Mouse (Mus musculus) erythroblast, embryonic 14.5 days (primary cell): ENCODE measurements around the gene Nudt6.

ENCODE experiments used
- GATA1 ChIP-seq: IDR thresholded peaks from 2 replicates; pipeline ENCODE4 v1.6.1; 2012; ENCODE audit warnings: low read length, inconsistent platforms, mixed read lengths
- TAL1 ChIP-seq: IDR thresholded peaks from 3 replicates; pipeline ENCODE4 v1.6.1; 2012; ENCODE audit warnings: low read length, inconsistent platforms, mixed read lengths

- TF ChIP-seq GATA1 (no peak), TAL1 (no peak)
These were observed 486 bp downstream of the Nudt6 start, which contains the start of gene Spata5 for GRCm38 (mm10) chr3:37419458-37419991.
